Mouse (Mus musculus): ENCODE results near the gene Tlk1. TPM values are rescaled to one million over a fixed set of nuclear protein-coding genes. Genes with fewer than 3 reads are reported as not detected.

Tlk1 gene
- polyA plus RNA-seq, 1 experiment from 2014 or later, result 52.2 TPM

DNA sequence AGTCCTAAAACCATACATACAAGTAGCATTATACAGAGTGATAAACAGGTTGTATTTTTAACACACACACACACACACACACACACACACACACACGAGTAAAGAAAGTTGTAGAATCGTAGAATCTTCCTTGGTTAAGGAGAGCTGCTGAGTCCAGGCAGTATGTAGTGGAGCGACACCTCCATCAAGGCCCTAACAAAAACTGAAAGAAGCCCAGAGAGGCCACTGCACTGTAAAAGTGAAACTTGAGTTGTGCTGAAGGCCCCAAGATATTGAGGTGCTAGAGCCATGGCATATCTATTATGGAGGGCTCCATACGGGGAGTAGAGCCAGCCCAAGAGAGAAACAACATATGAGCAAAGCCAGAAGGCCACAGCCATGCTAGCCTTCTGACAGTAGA, 32.3 kb downstream of the Tlk1 start:
- H3K27me3 ChIP-seq (replicated peaks; ENCODE audit: control insufficient read depth, insufficient read depth, low read length), result no peaks in the 10 kb centered on the region
- H3K4me3 ChIP-seq (ENCODE audit: low read depth, low read length), result no peak overlapping the region
- no peak for ATAC-seq (replicated peaks; ENCODE audit: low FRiP score)
- 84% methylated on average over 4 of the region's 4 CpGs for WGBS
- DNase-seq (ENCODE audit: low spot score), result no peak
- peaks cover 12% of the 10 kb centered on the region; the same call in 1 of the 2 replicates for H3K4me1 ChIP-seq (replicated peaks; ENCODE audit: control insufficient read depth, insufficient read depth, low read length)
- H3K27ac ChIP-seq (ENCODE audit: low read depth, low read length), result no peak overlapping the region
- H3K4me2 ChIP-seq, result no peak overlapping the region
- H3K9me3 ChIP-seq (ENCODE audit: control insufficient read depth, low read length), result no peaks in the 10 kb centered on the region
- peaks cover 8% of the 10 kb centered on the region; the same call in 1 of the 2 replicates for H3K36me3 ChIP-seq (ENCODE audit: control insufficient read depth, insufficient read depth, low read length)
- H3K9ac ChIP-seq (ENCODE audit: low read depth, low read length), result no peak overlapping the region

DNA sequence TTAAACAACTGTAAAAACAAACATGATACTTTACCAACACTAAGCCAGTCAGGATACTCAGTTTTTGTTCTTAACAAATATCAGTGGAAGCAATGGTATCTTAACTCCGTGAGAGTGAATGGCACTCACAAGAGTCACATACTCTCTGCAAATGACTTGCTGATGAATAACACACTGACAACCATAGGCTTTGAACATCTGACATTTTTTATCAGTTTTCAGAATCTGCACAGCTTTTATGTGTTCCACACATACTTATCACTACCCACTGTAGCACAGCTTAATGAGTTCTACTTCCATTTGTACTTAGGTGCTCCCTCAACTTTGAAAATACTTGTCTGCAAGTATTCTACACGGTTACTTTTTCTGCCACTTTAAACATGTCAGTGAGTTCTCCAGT, 35.3 kb downstream of the Tlk1 start:
- DNase-seq (ENCODE audit: low spot score) (no peak), ATAC-seq (replicated peaks; ENCODE audit: low FRiP score) (no peak)
- Histone ChIP-seq H3K27ac (ENCODE audit: low read depth, low read length) (no peak overlapping the region), H3K4me2 (no peak overlapping the region), H3K27me3 (replicated peaks; ENCODE audit: control insufficient read depth, insufficient read depth, low read length) (no peaks in the 10 kb centered on the region), H3K9ac (ENCODE audit: low read depth, low read length) (no peak overlapping the region), H3K4me3 (ENCODE audit: low read depth, low read length) (no peak overlapping the region), H3K36me3 (ENCODE audit: control insufficient read depth, insufficient read depth, low read length) (peaks cover 8% of the 10 kb centered on the region; the same call in 1 of the 2 replicates), H3K9me3 (ENCODE audit: control insufficient read depth, low read length) (no peaks in the 10 kb centered on the region), H3K4me1 (replicated peaks; ENCODE audit: control insufficient read depth, insufficient read depth, low read length) (peaks cover 12% of the 10 kb centered on the region; the same call in 1 of the 2 replicates)
- WGBS, result 89% methylated on average over 2 of the region's 2 CpGs

DNA sequence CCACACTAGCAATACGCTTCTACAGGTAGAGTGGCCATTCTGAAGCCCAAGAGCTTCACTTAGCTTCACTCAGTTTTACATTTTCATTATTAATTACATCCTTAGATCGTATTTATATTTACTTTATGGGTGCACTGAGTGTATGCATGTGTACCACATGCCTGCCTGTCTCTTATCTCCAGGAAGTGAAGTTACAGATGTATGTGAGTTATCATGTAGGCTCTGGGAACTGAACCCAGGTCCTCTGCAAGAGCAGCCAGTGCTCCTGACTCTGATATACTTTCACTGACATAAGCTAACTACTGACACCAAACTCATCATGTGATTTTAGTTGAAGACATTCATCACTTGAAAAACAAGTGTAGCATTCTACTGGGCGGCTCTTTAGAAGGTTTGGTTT, 36.2 kb downstream of the Tlk1 start:
- H3K4me3 ChIP-seq (ENCODE audit: low read depth, low read length), result no peak overlapping the region
- no peaks in the 10 kb centered on the region for H3K9me3 ChIP-seq (ENCODE audit: control insufficient read depth, low read length)
- H3K27me3 ChIP-seq (replicated peaks; ENCODE audit: control insufficient read depth, insufficient read depth, low read length), result no peaks in the 10 kb centered on the region
- whole genome bisulfite sequencing, result 85% methylated on average over 3 of the region's 3 CpGs
- ATAC-seq (replicated peaks; ENCODE audit: low FRiP score) (no peak), DNase-seq (ENCODE audit: low spot score) (no peak)
- H3K9ac ChIP-seq (ENCODE audit: low read depth, low read length), result no peak overlapping the region
- no peaks in the 10 kb centered on the region; the same call in 1 of the 2 replicates for H3K36me3 ChIP-seq (ENCODE audit: control insufficient read depth, insufficient read depth, low read length)
- H3K4me1 ChIP-seq (replicated peaks; ENCODE audit: control insufficient read depth, insufficient read depth, low read length), result peaks cover 12% of the 10 kb centered on the region; the same call in 1 of the 2 replicates
- H3K27ac ChIP-seq (ENCODE audit: low read depth, low read length), result no peak overlapping the region
- no peak overlapping the region for H3K4me2 ChIP-seq

DNA sequence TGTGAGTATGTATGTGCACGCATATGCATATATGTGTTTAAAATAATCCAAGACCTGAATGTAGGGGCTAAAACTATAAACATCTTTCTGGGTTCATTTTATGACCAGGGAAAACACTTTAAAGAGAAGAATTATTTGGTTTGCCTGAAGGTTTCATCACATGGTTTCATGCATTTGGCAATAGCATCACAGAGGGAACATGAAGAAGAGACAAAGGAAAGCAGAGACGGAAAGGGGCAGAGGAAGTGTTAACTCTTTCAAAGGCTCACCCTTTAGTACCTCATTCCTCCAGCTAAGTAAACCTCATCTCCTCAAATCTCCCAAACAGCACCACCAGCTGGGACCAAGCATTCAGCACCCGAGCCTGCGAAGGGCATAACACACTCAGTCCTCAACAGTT, 41.1 kb downstream of the Tlk1 start:
- DNase-seq (ENCODE audit: low spot score) (no peak), ATAC-seq (replicated peaks; ENCODE audit: low FRiP score) (no peak)
- Histone ChIP-seq H3K27me3 (replicated peaks; ENCODE audit: control insufficient read depth, insufficient read depth, low read length) (no peaks in the 10 kb centered on the region), H3K4me2 (no peak overlapping the region), H3K9me3 (ENCODE audit: control insufficient read depth, low read length) (no peaks in the 10 kb centered on the region), H3K9ac (ENCODE audit: low read depth, low read length) (no peak overlapping the region), H3K27ac (ENCODE audit: low read depth, low read length) (no peak overlapping the region), H3K36me3 (ENCODE audit: control insufficient read depth, insufficient read depth, low read length) (no peaks in the 10 kb centered on the region; the same call in 1 of the 2 replicates), H3K4me3 (ENCODE audit: low read depth, low read length) (no peak overlapping the region), H3K4me1 (replicated peaks; ENCODE audit: control insufficient read depth, insufficient read depth, low read length) (peaks cover 2% of the 10 kb centered on the region; the same call in 1 of the 2 replicates)
- WGBS, result 87% methylated on average over 4 of the region's 4 CpGs

DNA sequence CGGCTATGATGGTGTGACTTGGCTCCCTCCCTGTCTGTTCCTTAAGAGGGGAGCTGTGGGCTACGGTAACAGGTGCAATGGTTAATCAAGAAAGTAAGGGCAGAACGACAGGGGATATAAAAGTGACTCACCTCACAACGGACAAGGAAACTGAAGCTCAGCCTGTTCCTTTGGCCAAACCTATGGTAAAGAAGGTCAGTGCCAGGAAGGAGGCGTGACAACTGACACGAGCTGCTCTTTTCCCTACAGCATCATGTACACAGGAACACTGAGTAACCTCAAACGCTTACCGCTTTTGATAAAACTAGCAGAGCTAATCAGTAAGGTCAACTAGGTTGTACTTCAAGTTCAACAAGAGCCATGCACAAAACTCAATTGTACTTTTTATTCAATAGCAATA, 42.0 kb downstream of the Tlk1 start:
- no peaks in the 10 kb centered on the region for H3K27me3 ChIP-seq (replicated peaks; ENCODE audit: control insufficient read depth, insufficient read depth, low read length)
- whole genome bisulfite sequencing, result 82% methylated on average over 8 of the region's 8 CpGs
- no peak for ATAC-seq (replicated peaks; ENCODE audit: low FRiP score)

DNA sequence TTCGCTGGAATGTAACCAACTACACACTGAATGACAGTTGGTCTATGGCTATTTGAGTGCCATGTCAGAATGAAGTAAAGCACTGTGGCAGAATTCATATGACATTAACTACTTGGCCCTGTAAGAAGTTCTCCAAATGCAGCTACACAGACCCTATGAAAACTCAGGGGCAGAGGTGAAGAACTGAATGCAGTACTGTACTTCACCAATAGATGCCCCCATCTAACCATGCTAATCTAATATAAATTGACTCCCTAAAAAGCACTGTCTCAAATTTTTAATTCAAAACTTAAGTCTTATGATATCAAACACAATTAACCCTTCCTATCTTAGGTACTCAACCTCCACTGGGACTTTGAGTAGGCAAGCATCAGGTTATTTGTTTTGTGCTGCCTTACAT, 45.9 kb downstream of the Tlk1 start:
- no peaks in the 10 kb centered on the region for H3K9me3 ChIP-seq (ENCODE audit: control insufficient read depth, low read length)
- no peak overlapping the region for H3K4me3 ChIP-seq (ENCODE audit: low read depth, low read length)
- H3K9ac ChIP-seq (ENCODE audit: low read depth, low read length), result no peak overlapping the region
- H3K4me1 ChIP-seq (replicated peaks; ENCODE audit: control insufficient read depth, insufficient read depth, low read length), result peaks cover 3% of the 10 kb centered on the region; the same call in 1 of the 2 replicates
- ATAC-seq (replicated peaks; ENCODE audit: low FRiP score) (no peak; the same call in 1 of the 2 replicates), DNase-seq (ENCODE audit: low spot score) (no peak)
- H3K27ac ChIP-seq (ENCODE audit: low read depth, low read length), result no peak overlapping the region
- no peaks in the 10 kb centered on the region; the same call in 1 of the 2 replicates for H3K36me3 ChIP-seq (ENCODE audit: control insufficient read depth, insufficient read depth, low read length)
- no peaks in the 10 kb centered on the region for H3K27me3 ChIP-seq (replicated peaks; ENCODE audit: control insufficient read depth, insufficient read depth, low read length)
- no peak overlapping the region for H3K4me2 ChIP-seq
- 98% methylated on average over 1 of the region's 1 CpGs for WGBS

More for the DNA sequence above, 42.0 kb downstream of the Tlk1 start:
- no peaks in the 10 kb centered on the region; the same call in 1 of the 2 replicates for H3K4me1 ChIP-seq (replicated peaks; ENCODE audit: control insufficient read depth, insufficient read depth, low read length)
- no peaks in the 10 kb centered on the region; the same call in 1 of the 2 replicates for H3K36me3 ChIP-seq (ENCODE audit: control insufficient read depth, insufficient read depth, low read length)
- H3K4me2 ChIP-seq, result no peak overlapping the region
- H3K9ac ChIP-seq (ENCODE audit: low read depth, low read length), result no peak overlapping the region
- H3K9me3 ChIP-seq (ENCODE audit: control insufficient read depth, low read length), result no peaks in the 10 kb centered on the region
- no peak overlapping the region for H3K27ac ChIP-seq (ENCODE audit: low read depth, low read length)
- DNase-seq (ENCODE audit: low spot score), result no peak
- no peak overlapping the region for H3K4me3 ChIP-seq (ENCODE audit: low read depth, low read length)

DNA sequence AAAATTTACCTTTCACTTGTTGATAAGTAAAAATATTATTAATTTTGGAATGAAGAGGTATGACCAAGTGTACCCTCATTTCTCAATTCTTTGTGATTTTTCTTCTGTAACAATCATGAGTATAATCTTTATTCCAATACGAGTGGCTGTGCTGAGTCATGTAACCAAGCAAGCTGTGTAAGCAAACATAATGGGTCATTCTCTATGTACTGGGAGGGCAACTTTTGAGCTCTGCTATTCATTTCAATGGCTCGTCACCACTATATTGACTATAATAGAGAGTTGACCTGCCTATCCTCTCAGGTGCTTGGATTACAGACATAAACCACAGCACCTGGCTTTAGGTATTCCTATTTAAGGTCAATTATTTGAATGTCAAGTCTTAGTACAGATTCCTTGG, 48.8 kb downstream of the Tlk1 start:
- DNase-seq (ENCODE audit: low spot score) (no peak), ATAC-seq (replicated peaks; ENCODE audit: low FRiP score) (no peak)
- Histone ChIP-seq H3K36me3 (ENCODE audit: control insufficient read depth, insufficient read depth, low read length) (no peaks in the 10 kb centered on the region), H3K9ac (ENCODE audit: low read depth, low read length) (no peak overlapping the region), H3K9me3 (ENCODE audit: control insufficient read depth, low read length) (no peaks in the 10 kb centered on the region), H3K4me3 (ENCODE audit: low read depth, low read length) (no peak overlapping the region), H3K27me3 (replicated peaks; ENCODE audit: control insufficient read depth, insufficient read depth, low read length) (no peaks in the 10 kb centered on the region), H3K27ac (ENCODE audit: low read depth, low read length) (no peak overlapping the region), H3K4me2 (no peak overlapping the region), H3K4me1 (replicated peaks; ENCODE audit: control insufficient read depth, insufficient read depth, low read length) (peaks cover 3% of the 10 kb centered on the region; the same call in 1 of the 2 replicates)
- 72% methylated on average over 2 of the region's 2 CpGs for WGBS

DNA sequence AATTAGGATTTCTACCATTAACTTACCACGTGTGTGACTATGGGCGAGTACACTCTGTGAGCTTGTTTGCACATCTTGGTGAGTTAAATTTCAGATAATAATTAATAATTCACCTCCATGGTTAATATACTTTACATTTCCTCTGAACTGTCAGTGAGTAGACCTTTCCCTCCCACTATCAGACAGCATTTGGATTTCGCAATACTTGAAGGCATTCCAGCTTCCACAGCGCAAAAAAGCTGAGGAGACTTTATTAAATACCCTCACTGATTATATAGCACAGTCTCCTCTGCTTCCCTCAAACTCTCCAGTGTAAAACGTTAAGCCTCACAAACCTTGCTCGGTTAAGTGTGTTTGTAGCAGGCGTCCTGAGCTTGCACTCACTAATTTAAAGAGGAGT, 60.8 kb downstream of the Tlk1 start:
- Histone ChIP-seq H3K27me3 (replicated peaks; ENCODE audit: control insufficient read depth, insufficient read depth, low read length) (no peaks in the 10 kb centered on the region), H3K9ac (ENCODE audit: low read depth, low read length) (no peak overlapping the region), H3K9me3 (ENCODE audit: control insufficient read depth, low read length) (no peaks in the 10 kb centered on the region), H3K4me3 (ENCODE audit: low read depth, low read length) (no peak overlapping the region), H3K4me1 (replicated peaks; ENCODE audit: control insufficient read depth, insufficient read depth, low read length) (peaks cover 4% of the 10 kb centered on the region; the same call in 1 of the 2 replicates), H3K4me2 (no peak overlapping the region), H3K36me3 (ENCODE audit: control insufficient read depth, insufficient read depth, low read length) (0 out of 2 replicates have a peak, but pooled peaks cover 3% of the 10 kb centered on the region), H3K27ac (ENCODE audit: low read depth, low read length) (no peak overlapping the region)
- DNase-seq (ENCODE audit: low spot score) (no peak), ATAC-seq (replicated peaks; ENCODE audit: low FRiP score) (no peak)
- whole genome bisulfite sequencing, result 79% methylated on average over 7 of the region's 7 CpGs

DNA sequence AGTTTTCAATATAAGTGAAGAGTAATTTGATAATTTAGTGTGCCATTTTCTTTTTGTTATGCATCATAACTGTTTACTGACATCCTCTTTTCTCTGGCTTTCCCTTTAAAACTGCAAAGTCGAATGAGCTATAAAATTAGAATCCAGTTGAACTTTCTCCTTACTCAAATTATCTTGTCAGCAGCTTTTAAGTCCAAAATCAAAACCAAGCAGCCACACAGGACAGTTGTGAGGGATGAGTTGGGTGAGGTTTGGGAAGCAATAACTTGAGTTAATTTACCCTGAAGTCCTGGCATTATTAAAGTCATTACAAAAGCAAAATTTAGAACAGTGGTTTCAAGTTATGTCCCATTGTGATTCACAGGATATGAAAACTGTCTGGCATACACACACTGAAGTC, 62.8 kb downstream of the Tlk1 start:
- ATAC-seq (replicated peaks; ENCODE audit: low FRiP score), result no peak
- no peak overlapping the region for H3K4me2 ChIP-seq

More for the DNA sequence above, 62.8 kb downstream of the Tlk1 start:
- 0 out of 2 replicates have a peak, but pooled peaks cover 3% of the 10 kb centered on the region for H3K36me3 ChIP-seq (ENCODE audit: control insufficient read depth, insufficient read depth, low read length)
- no peaks in the 10 kb centered on the region for H3K27me3 ChIP-seq (replicated peaks; ENCODE audit: control insufficient read depth, insufficient read depth, low read length)
- DNase-seq (ENCODE audit: low spot score), result no peak
- H3K4me3 ChIP-seq (ENCODE audit: low read depth, low read length), result no peak overlapping the region
- no peak overlapping the region for H3K9ac ChIP-seq (ENCODE audit: low read depth, low read length)
- H3K4me1 ChIP-seq (replicated peaks; ENCODE audit: control insufficient read depth, insufficient read depth, low read length), result peaks cover 4% of the 10 kb centered on the region; the same call in 1 of the 2 replicates
- H3K27ac ChIP-seq (ENCODE audit: low read depth, low read length), result no peak overlapping the region
- 86% methylated on average over 1 of the region's 1 CpGs for WGBS
- no peaks in the 10 kb centered on the region for H3K9me3 ChIP-seq (ENCODE audit: control insufficient read depth, low read length)

Measured in liver, embryonic 11.5 days (tissue).